Mouse (Mus musculus) liver, embryonic 14.5 days (tissue): ENCODE data around the gene Cckar. TPM values are rescaled to one million over a fixed set of nuclear protein-coding genes. Genes with fewer than 3 reads are reported as not detected.

Experiments
- ATAC-seq: fragments of 200-750 bp; cut with Nextera tagmentation; 2 replicates; pipeline ENCODE4 v1.8.0; 2017; ENCODE audit warnings: moderate number of reproducible peaks, mild to moderate bottlenecking, moderate library complexity; ENCODE audit not compliant: insufficient read depth
- DNase-seq, 3 experiments: peaks; one replicate each; pipeline ENCODE4 v3.0.0-alpha.2; 2012 to 2013; ENCODE audit warnings: low read depth in 3 of 3, low spot score in 3 of 3
- H3K27ac ChIP-seq: fragments of 300-500 bp; sonication (generic); 2 replicates; pipeline ENCODE4 v1.5.1; 2014; ENCODE audit warnings: moderate library complexity, mild to moderate bottlenecking, control low read depth, inconsistent platforms
- H3K27me3 ChIP-seq: fragments of 300-500 bp; sonication (generic); 2 replicates; pipeline ENCODE4 v1.6.1; 2014; ENCODE audit warnings: mild to moderate bottlenecking, low read length, moderate library complexity; ENCODE audit not compliant: control insufficient read depth, insufficient read depth
- H3K36me3 ChIP-seq: fragments of 300-500 bp; sonication (generic); replicated peaks from 2 replicates; pipeline ENCODE4 v1.6.1; 2014; ENCODE audit warnings: low read depth; ENCODE audit not compliant: control insufficient read depth, insufficient read depth
- H3K4me1 ChIP-seq, 2 experiments: fragments of 200-500 bp in 1 of 2; fragments of 300-500 bp in 1 of 2; sonication (generic) in 1 of 2; replicated peaks; 2 replicates each; pipeline ENCODE4 v1.6.1; 2012 to 2014; ENCODE audit warnings: antibody characterized with exemption in 1 of 2, inconsistent platforms in 1 of 2, low read length in 1 of 2; ENCODE audit not compliant: control insufficient read depth in 2 of 2, insufficient read depth in 2 of 2
- H3K4me2 ChIP-seq: fragments of 300-500 bp; sonication (generic); 2 replicates; pipeline ENCODE4 v1.6.1; 2014; ENCODE audit warnings: low read depth, mild to moderate bottlenecking, control low read depth, moderate library complexity
- H3K4me3 ChIP-seq, 2 experiments: fragments of 200-500 bp in 1 of 2; fragments of 300-500 bp in 1 of 2; sonication (generic) in 1 of 2; 2 replicates each; pipeline ENCODE4 v1.5.1; 2012 to 2014; ENCODE audit warnings: low read depth in 2 of 2, low read length in 2 of 2, mild to moderate bottlenecking in 2 of 2, control low read depth in 1 of 2, inconsistent platforms in 1 of 2, moderate library complexity in 1 of 2; ENCODE audit not compliant: insufficient read depth in 1 of 2
- H3K9ac ChIP-seq: fragments of 300-500 bp; sonication (generic); replicated peaks from 2 replicates; pipeline ENCODE4 v1.6.1; 2014; ENCODE audit warnings: mild to moderate bottlenecking, control low read depth, moderate library complexity
- H3K9me3 ChIP-seq: fragments of 300-500 bp; sonication (generic); 2 replicates; pipeline ENCODE4 v1.6.1; 2016; ENCODE audit warnings: low read length, mixed read lengths; ENCODE audit not compliant: control insufficient read depth
- CTCF ChIP-seq: IDR thresholded peaks from 2 replicates; pipeline ENCODE4 v1.5.1; 2016; ENCODE audit warnings: antibody characterized with exemption, low read depth, control low read depth
- EP300 ChIP-seq: IDR thresholded peaks from 2 replicates; pipeline ENCODE4 v1.6.1; 2016; ENCODE audit warnings: antibody characterized with exemption, low read depth
- WGBS: fragments of 180-500 bp; shearing (Covaris S2); extraction: QIAGEN DNeasy Blood & Tissue Kit; methylation state at CpG from one replicate; pipeline ENCODE4 v1.1.7; 2014; ENCODE audit not compliant: insufficient replicate concordance; 5-methylcytosine and 5-hydroxymethylcytosine counted together
- polyA plus RNA-seq, 2 experiments: library from polyadenylated mRNA; depleted of rRNA in 1 of 2; stranded (reverse) in 1 of 2; unstranded in 1 of 2; fragments of >200 nt; fragmentation: Nextera tagmentation in 1 of 2; extraction: Ambion mirVana in 1 of 2; gene quantifications; 2 replicates each; pipeline versions ENCODE4 v1.2.1 to v1.2.3; 2012 to 2014

Gene Cckar
- polyA plus RNA-seq (2012; rRNA removed) (0.09 and 0.10 TPM in 2 replicates), polyA plus RNA-seq (2014; fragmentation: Nextera tagmentation; extraction: Ambion mirVana) (0.08 TPM in 1 of 2 replicates, not detected in the other)

GRCm38 (mm10) chr5:53707235-53708177, at the start of gene Cckar:
Gene Cckar (minus strand): TSS chr5:53707705.
- Histone ChIP-seq H3K27ac (no peak within 1 kb of the TSS), H3K4me2 (no peak within 1 kb of the TSS), H3K4me1 (no peaks in the 10 kb centered on the region), H3K9me3 (no peaks in the 10 kb centered on the region), H3K9ac (no peak within 1 kb of the TSS), H3K4me3 (no peak within 1 kb of the TSS), H3K27me3 (no peaks in the 10 kb centered on the region), H3K36me3 (no peaks in the 10 kb centered on the region)
- WGBS = 57% methylated on average over 11 of the region's 11 CpGs
- TF ChIP-seq CTCF = no peak
- no peak for TF ChIP-seq EP300
- no peak for DNase-seq
- ATAC-seq = no peak

GRCm38 (mm10) chr5:53744061-53744460, 36.6 kb upstream of the Cckar start:
- WGBS = 35% methylated on average over 2 of the region's 2 CpGs
- H3K4me1 ChIP-seq = no peaks in the 10 kb centered on the region
- H3K27ac ChIP-seq = no peak overlapping the region
- no peaks in the 10 kb centered on the region for H3K27me3 ChIP-seq
- ATAC-seq (no peak), DNase-seq (no peak)
- no peak overlapping the region for H3K4me3 ChIP-seq
- H3K36me3 ChIP-seq = no peaks in the 10 kb centered on the region
- no peak overlapping the region for H3K4me2 ChIP-seq
- TF ChIP-seq EP300 = no peak
- TF ChIP-seq CTCF = no peak
- no peaks in the 10 kb centered on the region for H3K9me3 ChIP-seq
- no peak overlapping the region for H3K9ac ChIP-seq

- TF ChIP-seq CTCF (no peak), EP300 (no peak)
- ATAC-seq (no peak), DNase-seq (no peak)
- Histone ChIP-seq H3K9ac (no peak overlapping the region), H3K27me3 (no peaks in the 10 kb centered on the region), H3K4me1 (no peaks in the 10 kb centered on the region), H3K27ac (no peak overlapping the region), H3K36me3 (no peaks in the 10 kb centered on the region), H3K4me3 (no peak overlapping the region), H3K4me2 (no peak overlapping the region), H3K9me3 (no peaks in the 10 kb centered on the region)
- WGBS = 53% methylated on average over 10 of the region's 10 CpGs
Observed at GRCm38 (mm10) chr5:53732933-53733332, 25.4 kb upstream of the Cckar start.

GRCm38 (mm10) chr5:53727606-53728005, 20.1 kb upstream of the Cckar start:
- no peak for DNase-seq
- no peak for TF ChIP-seq CTCF
- no peaks in the 10 kb centered on the region for H3K27me3 ChIP-seq
- 61% methylated on average over 3 of the region's 3 CpGs for WGBS
- H3K9me3 ChIP-seq = no peaks in the 10 kb centered on the region
- H3K4me3 ChIP-seq = no peak overlapping the region
- no peak overlapping the region for H3K9ac ChIP-seq
- H3K27ac ChIP-seq = no peak overlapping the region
- no peak for ATAC-seq
- H3K4me1 ChIP-seq = no peaks in the 10 kb centered on the region
- H3K4me2 ChIP-seq = no peak overlapping the region
- no peaks in the 10 kb centered on the region for H3K36me3 ChIP-seq

- Histone ChIP-seq H3K9me3 (no peaks in the 10 kb centered on the region), H3K4me2 (no peak overlapping the region), H3K9ac (no peak overlapping the region), H3K27ac (no peak overlapping the region), H3K36me3 (no peaks in the 10 kb centered on the region), H3K4me3 (no peak overlapping the region), H3K4me1 (no peaks in the 10 kb centered on the region), H3K27me3 (no peaks in the 10 kb centered on the region)
- 67% methylated on average over 5 of the region's 5 CpGs for WGBS
- ATAC-seq = no peak
- DNase-seq = no peak
- no peak for TF ChIP-seq CTCF
Observed at GRCm38 (mm10) chr5:53726011-53726410, 18.5 kb upstream of the Cckar start.
